Mouse (Mus musculus): ENCODE data around the gene Gm10985.
A peak's percentile ranks its signal among the peaks of the same experiment; 100 is the strongest.

Gene Gm10985

GRCm38 (mm10) chr3:53844786-53845185, at the start of gene Gm10985:
Gene Gm10985 (plus strand): TSS chr3:53845086.
- no peak for DNase-seq (ENCODE audit: low spot score in 2 of 2)

- DNase-seq (ENCODE audit: low spot score in 2 of 2), result no peak
Measured at GRCm38 (mm10) chr3:53796933-53797332, 48.0 kb upstream of the Gm10985 start.

- no peak for DNase-seq (ENCODE audit: low spot score in 2 of 2)
Measured at GRCm38 (mm10) chr3:53799671-53800070, 45.2 kb upstream of the Gm10985 start.

GRCm38 (mm10) chr3:53813421-53813977, 31.4 kb upstream of the Gm10985 start:
- no peak for DNase-seq (ENCODE audit: low spot score in 2 of 2)

- DNase-seq (ENCODE audit: low spot score in 2 of 2), result peak in 1 of 2 experiments; percentile 17
Measured at GRCm38 (mm10) chr3:53834238-53834637, 10.6 kb upstream of the Gm10985 start.

GRCm38 (mm10) chr3:53846206-53846928, 1.5 kb downstream of the Gm10985 start:
- DNase-seq (ENCODE audit: low spot score in 2 of 2), result no peak

GRCm38 (mm10) chr3:53847726-53848125, 2.8 kb downstream of the Gm10985 start:
- DNase-seq (ENCODE audit: low spot score in 2 of 2), result no peak

- peak in 1 of 2 experiments; percentile 14 for DNase-seq (ENCODE audit: low spot score in 2 of 2)
Measured at GRCm38 (mm10) chr3:53848262-53848661, 3.4 kb downstream of the Gm10985 start.

- DNase-seq (ENCODE audit: low spot score in 2 of 2), result no peak
Measured at GRCm38 (mm10) chr3:53854261-53854660, 9.4 kb downstream of the Gm10985 start.

GRCm38 (mm10) chr3:53854831-53855230, 9.9 kb downstream of the Gm10985 start:
- no peak for DNase-seq (ENCODE audit: low spot score in 2 of 2)

GRCm38 (mm10) chr3:53863383-53864220, 18.7 kb downstream of the Gm10985 start, which contains the start of gene Ufm1:
Gene Ufm1 (minus strand): TSS chr3:53863830.
- peak; percentile 91 to 95 for DNase-seq (ENCODE audit: low spot score in 2 of 2)

GRCm38 (mm10) chr3:53868212-53868611, 23.3 kb downstream of the Gm10985 start:
- DNase-seq (ENCODE audit: low spot score in 2 of 2), result no peak

- no peak for DNase-seq (ENCODE audit: low spot score in 2 of 2)
Measured at GRCm38 (mm10) chr3:53869263-53869662, 24.4 kb downstream of the Gm10985 start.

GRCm38 (mm10) chr3:53870482-53870881, 25.6 kb downstream of the Gm10985 start:
- DNase-seq (ENCODE audit: low spot score in 2 of 2), result no peak

- DNase-seq (ENCODE audit: low spot score in 2 of 2), result no peak
Measured at GRCm38 (mm10) chr3:53871596-53871995, 26.7 kb downstream of the Gm10985 start.

- peak; percentile 68 to 86 for DNase-seq (ENCODE audit: low spot score in 2 of 2)
Measured at GRCm38 (mm10) chr3:53890619-53891540, 46.0 kb downstream of the Gm10985 start.

Measured in frontal cortex, postnatal 36 days (tissue).